Mouse (Mus musculus) liver, adult 2 months (tissue): ENCODE measurements around the gene Bhmt2. TPM values are rescaled to one million over a fixed set of nuclear protein-coding genes. Genes with fewer than 3 reads are reported as not detected.

Experiments used
- DNase-seq: peaks from one replicate; pipeline ENCODE4 v3.0.0-alpha.2; 2011; ENCODE audit warnings: low read depth, low spot score; ENCODE audit errors: extremely low read depth
- H3K27ac ChIP-seq: fragments of 200-500 bp; replicated peaks from 2 replicates; pipeline ENCODE4 v1.5.1; 2012; ENCODE audit warnings: low read depth, mild to moderate bottlenecking, control low read depth, inconsistent platforms, low read length; ENCODE audit not compliant: insufficient read depth
- H3K27me3 ChIP-seq: fragments of 200-500 bp; 2 replicates; pipeline ENCODE4 v1.6.1; 2012; ENCODE audit warnings: mild to moderate bottlenecking, moderate library complexity, low read length, inconsistent platforms; ENCODE audit not compliant: control insufficient read depth, insufficient read depth
- H3K36me3 ChIP-seq: fragments of 200-500 bp; 2 replicates; pipeline ENCODE4 v1.6.1; 2012; ENCODE audit warnings: low read length, inconsistent platforms; ENCODE audit not compliant: control insufficient read depth, insufficient read depth
- H3K4me1 ChIP-seq: fragments of 200-500 bp; 2 replicates; pipeline ENCODE4 v1.6.1; 2011; ENCODE audit warnings: low read length; ENCODE audit not compliant: control insufficient read depth, insufficient read depth
- H3K4me3 ChIP-seq: fragments of 200-500 bp; 2 replicates; pipeline ENCODE4 v1.5.1; 2011; ENCODE audit warnings: low read depth, mild to moderate bottlenecking, control low read depth, low read length, moderate library complexity; ENCODE audit not compliant: insufficient read depth
- H3K79me2 ChIP-seq: fragments of 200-500 bp; 2 replicates; pipeline ENCODE4 v1.6.1; 2012; ENCODE audit warnings: inconsistent platforms, mild to moderate bottlenecking, low read length, moderate library complexity; ENCODE audit not compliant: control insufficient read depth, insufficient read depth
- H3K9ac ChIP-seq: fragments of 200-500 bp; 2 replicates; pipeline ENCODE4 v1.6.1; 2012; ENCODE audit warnings: low read depth, mild to moderate bottlenecking, control low read depth, inconsistent platforms, low read length
- CTCF ChIP-seq: fragments of 200-500 bp; IDR thresholded peaks from 2 replicates; pipeline ENCODE4 v1.5.1; 2011; ENCODE audit warnings: low read depth, low read length, control low read depth
- POLR2A ChIP-seq: fragments of 200-500 bp; IDR thresholded peaks from 2 replicates; pipeline ENCODE4 v1.6.1; 2011; ENCODE audit warnings: low read length, control low read depth; ENCODE audit not compliant: insufficient read depth; ENCODE audit errors: extremely low read depth
- WGBS: fragments of 180-500 bp; shearing (Covaris S2); methylation state at CpG from one replicate; pipeline ENCODE4 v1.1.7; 2018; 5-methylcytosine and 5-hydroxymethylcytosine counted together
- polyA plus RNA-seq: library from polyadenylated mRNA; depleted of rRNA; stranded (reverse); fragments of >200 nt; gene quantifications from 2 replicates; pipeline ENCODE4 v1.2.3, GENCODE M21; 2012
- total RNA-seq: library from RNA; depleted of rRNA; stranded (reverse); fragments of >200 nt; gene quantifications from 2 replicates; pipeline ENCODE4 v1.2.3, GENCODE M21; 2014

Bhmt2 gene
- total and polyA plus RNA-seq, 2 experiments: 127 to 179 TPM

DNA sequence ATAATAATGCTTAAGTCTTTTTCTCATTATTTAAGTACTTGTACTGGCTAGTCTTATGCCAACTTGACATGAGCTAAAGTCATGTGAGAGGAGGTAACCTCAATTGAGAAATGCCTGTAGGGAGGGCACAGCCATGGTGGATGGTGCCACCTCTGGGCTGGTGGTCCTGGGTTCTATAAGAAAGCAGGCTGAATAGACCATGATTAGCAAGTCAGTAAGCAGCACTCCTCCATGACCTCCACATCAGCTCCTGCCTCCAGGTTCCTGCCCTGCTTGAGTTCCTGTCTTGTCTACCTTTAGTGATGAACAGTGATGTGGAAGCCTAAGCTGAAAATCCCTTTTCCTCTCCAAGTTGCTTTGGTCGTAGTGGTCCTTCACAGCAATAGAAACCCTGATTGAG is 16.7 kb upstream of the Bhmt2 start:
- H3K79me2 ChIP-seq: no peaks in the 10 kb centered on the region; the same call in 1 of the 2 replicates
- WGBS: 89% methylated on average over 1 of the region's 1 CpGs
- TF ChIP-seq CTCF: no peak
- no peak for TF ChIP-seq POLR2A
- H3K4me1 ChIP-seq: peaks cover 10% of the 10 kb centered on the region
- no peak overlapping the region for H3K4me3 ChIP-seq
- H3K9ac ChIP-seq: no peak overlapping the region
- no peak overlapping the region for H3K27ac ChIP-seq
- H3K36me3 ChIP-seq: peaks cover 11% of the 10 kb centered on the region
- H3K27me3 ChIP-seq: no peaks in the 10 kb centered on the region
- DNase-seq: no peak

DNA sequence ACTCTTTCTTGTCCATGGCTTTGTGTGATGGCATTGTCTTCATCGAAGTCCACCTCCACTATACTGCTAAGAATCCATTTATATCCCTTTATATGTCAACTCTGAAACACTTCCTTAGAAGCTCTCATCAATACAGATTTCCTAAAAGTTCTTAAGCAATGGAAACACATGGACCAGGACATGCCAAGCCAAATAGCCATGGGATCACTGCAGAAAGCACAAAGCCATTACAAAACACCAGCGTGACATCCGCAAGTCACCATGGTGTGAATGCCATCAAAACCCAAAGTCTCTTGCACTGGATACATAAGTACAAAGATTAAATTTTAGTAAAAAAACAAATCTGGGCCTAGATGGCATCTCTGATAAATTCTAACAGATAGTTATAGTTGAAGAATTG is 15.5 kb upstream of the Bhmt2 start:
- Histone ChIP-seq H3K27ac (peak overlapping the region; percentile 86), H3K79me2 (peaks cover 3% of the 10 kb centered on the region; the same call in 1 of the 2 replicates), H3K4me1 (peaks cover 10% of the 10 kb centered on the region), H3K27me3 (no peaks in the 10 kb centered on the region), H3K4me3 (no peak overlapping the region), H3K36me3 (peaks cover 11% of the 10 kb centered on the region), H3K9ac (no peak overlapping the region)
- 31% methylated on average over 3 of the region's 3 CpGs for WGBS
- TF ChIP-seq CTCF: no peak
- TF ChIP-seq POLR2A: no peak
- DNase-seq: peak; percentile 96

DNA sequence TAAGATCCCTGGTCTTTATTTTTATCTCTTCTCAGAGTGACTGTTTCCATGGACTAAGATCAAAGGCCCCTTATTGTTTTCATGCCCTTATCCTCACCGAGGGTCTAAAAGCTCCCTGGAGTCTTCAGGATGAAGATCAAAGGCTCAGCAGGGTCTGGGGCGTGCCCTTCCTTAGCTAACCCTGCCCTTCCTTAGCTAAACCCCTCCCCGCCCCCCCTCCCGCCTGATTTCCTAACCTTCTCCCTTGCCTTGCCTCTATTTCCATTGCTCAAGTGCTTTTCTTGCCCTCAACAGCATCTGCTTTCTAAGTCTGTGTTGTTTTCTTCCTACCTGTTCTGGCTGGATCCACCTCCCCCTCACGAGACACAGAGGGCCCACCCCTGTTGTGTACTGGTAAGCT is 13.2 kb upstream of the Bhmt2 start:
- H3K9ac ChIP-seq: no peak overlapping the region
- H3K27me3 ChIP-seq: no peaks in the 10 kb centered on the region
- H3K4me3 ChIP-seq: no peak overlapping the region
- 68% methylated on average over 5 of the region's 5 CpGs for WGBS
- TF ChIP-seq CTCF: no peak
- peaks cover 10% of the 10 kb centered on the region for H3K4me1 ChIP-seq
- H3K36me3 ChIP-seq: peaks cover 9% of the 10 kb centered on the region
- no peak overlapping the region for H3K27ac ChIP-seq
- no peak for DNase-seq
- peaks cover 3% of the 10 kb centered on the region; the same call in 1 of the 2 replicates for H3K79me2 ChIP-seq

DNA sequence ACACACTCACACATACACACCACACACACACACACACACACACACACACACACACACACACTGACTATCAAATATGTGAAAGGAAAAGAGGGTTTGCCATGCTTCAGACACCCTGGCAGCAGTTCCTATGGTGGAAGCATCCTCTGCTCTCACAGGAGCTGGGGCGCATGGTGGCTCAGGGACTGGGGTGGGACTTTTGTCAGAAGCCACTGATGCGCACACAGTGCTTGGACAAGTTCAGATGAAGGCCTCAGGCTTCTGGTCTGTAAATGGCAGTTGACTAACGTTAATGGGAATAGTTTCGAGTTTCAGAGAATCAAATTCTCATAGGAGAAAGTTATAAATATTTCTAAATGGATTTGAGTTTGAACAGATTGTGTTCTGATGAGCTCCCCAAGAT is 11.1 kb upstream of the Bhmt2 start:
- Histone ChIP-seq H3K36me3 (peaks cover 6% of the 10 kb centered on the region), H3K9ac (no peak overlapping the region), H3K79me2 (peaks cover 3% of the 10 kb centered on the region; the same call in 1 of the 2 replicates), H3K27ac (no peak overlapping the region), H3K27me3 (no peaks in the 10 kb centered on the region), H3K4me3 (no peak overlapping the region), H3K4me1 (peaks cover 9% of the 10 kb centered on the region)
- DNase-seq: no peak
- TF ChIP-seq CTCF (no peak), POLR2A (no peak)
- 93% methylated on average over 4 of the region's 4 CpGs for WGBS

DNA sequence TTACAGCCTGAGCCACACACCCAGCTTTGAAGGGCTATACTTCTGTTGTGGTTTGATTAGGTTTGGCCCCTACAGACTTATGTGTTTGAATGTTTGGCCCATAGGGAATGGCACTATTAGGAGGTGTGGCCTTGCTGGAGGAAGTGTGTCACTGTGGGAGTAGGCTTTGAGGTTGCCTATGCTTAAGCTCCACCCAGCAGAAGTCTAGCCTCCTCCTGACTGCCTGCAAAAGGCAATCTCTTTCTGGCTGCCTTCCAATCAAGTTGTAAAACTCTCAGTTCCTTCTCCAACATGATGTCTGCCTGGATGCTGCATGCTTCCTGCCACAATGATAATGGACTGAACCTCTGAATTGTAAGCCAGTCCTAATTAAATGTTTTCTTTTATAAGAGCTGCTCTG is 9.2 kb upstream of the Bhmt2 start:
- peaks cover 3% of the 10 kb centered on the region for H3K36me3 ChIP-seq
- H3K4me1 ChIP-seq: no peaks in the 10 kb centered on the region
- peaks cover 6% of the 10 kb centered on the region; the same call in 1 of the 2 replicates for H3K79me2 ChIP-seq
- TF ChIP-seq CTCF: no peak
- TF ChIP-seq POLR2A: no peak
- H3K9ac ChIP-seq: no peak overlapping the region
- H3K27ac ChIP-seq: no peak overlapping the region
- no peaks in the 10 kb centered on the region for H3K27me3 ChIP-seq
- no peak overlapping the region for H3K4me3 ChIP-seq
- DNase-seq: peak; percentile 53

DNA sequence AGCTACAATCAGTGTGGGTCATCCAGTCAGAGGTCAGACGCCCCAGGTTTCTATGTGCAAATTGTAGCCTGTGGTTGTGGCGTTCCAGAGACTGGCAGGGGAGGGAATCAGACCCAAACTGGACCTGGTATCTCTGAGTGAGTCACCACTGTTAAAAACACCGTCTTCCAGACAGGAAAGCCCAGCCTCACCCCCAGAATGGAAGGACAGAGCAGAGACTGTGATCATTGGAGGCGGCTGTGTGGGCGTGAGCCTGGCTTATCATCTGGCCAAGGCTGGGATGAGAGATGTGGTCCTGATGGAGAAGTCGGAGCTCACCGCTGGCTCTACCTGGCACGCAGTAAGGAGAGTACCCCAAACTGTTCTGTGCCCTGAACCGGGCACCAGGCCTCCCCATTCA is 2.8 kb upstream of the Bhmt2 start:
- Histone ChIP-seq H3K4me1 (peaks cover 10% of the 10 kb centered on the region), H3K79me2 (peaks cover 13% of the 10 kb centered on the region; the same call in 1 of the 2 replicates), H3K27ac (no peak overlapping the region), H3K9ac (no peak overlapping the region), H3K27me3 (no peaks in the 10 kb centered on the region), H3K36me3 (peaks cover 2% of the 10 kb centered on the region; the same call in 1 of the 2 replicates), H3K4me3 (no peak overlapping the region)
- 76% methylated on average over 9 of the region's 9 CpGs for WGBS
- DNase-seq: no peak
- no peak for TF ChIP-seq CTCF
- no peak for TF ChIP-seq POLR2A
